Mouse (Mus musculus): ENCODE results near the gene Ccr3. TPM values are rescaled to one million over a fixed set of nuclear protein-coding genes. Genes with fewer than 3 reads are reported as not detected.

Gene Ccr3
- total and polyA plus RNA-seq, 2 experiments from 2014 or later, result not detected

DNA sequence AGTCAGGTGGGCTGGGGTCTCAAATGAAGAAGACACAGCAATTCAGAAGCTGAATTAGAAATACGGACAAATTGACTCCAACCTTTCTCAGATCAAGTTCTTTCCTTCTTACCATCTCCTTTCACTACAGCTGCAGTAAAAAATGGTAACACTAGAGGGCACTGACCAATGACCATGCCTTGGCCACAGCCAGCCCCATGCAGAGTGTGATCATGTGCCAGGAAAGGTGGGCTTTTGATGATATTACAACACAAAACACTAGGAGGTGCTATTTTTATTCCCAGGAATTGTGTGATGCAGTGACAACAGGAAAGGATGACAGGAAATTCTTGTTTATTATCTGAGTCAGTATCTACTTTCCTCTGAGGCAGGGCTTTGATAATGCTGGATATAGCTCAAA is 11.6 kb downstream of the Ccr3 start:
- no peaks in the 10 kb centered on the region for H3K9me3 ChIP-seq (ENCODE audit: low read length)
- no peak overlapping the region for H3K4me3 ChIP-seq (ENCODE audit: low read depth, low read length)
- DNase-seq (ENCODE audit: low spot score) (no peak), ATAC-seq (ENCODE audit: low FRiP score) (no peak)
- no peak overlapping the region for H3K27ac ChIP-seq (ENCODE audit: low read depth, low read length)
- H3K4me1 ChIP-seq (ENCODE audit: insufficient read depth, low read length), result no peaks in the 10 kb centered on the region
- no peak overlapping the region for H3K4me2 ChIP-seq (ENCODE audit: low read depth, low read length, poor library complexity, severe bottlenecking)
- peak; percentile 32 for TF ChIP-seq CTCF (IDR thresholded peaks at IDR 0.05)
- H3K36me3 ChIP-seq (ENCODE audit: insufficient read depth, low read length), result no peaks in the 10 kb centered on the region
- 66% methylated on average over 1 of the region's 1 CpGs for WGBS
- H3K27me3 ChIP-seq (ENCODE audit: insufficient read depth, low read length), result no peaks in the 10 kb centered on the region
- no peak overlapping the region for H3K9ac ChIP-seq (replicated peaks; ENCODE audit: low read length, poor library complexity, severe bottlenecking)

DNA sequence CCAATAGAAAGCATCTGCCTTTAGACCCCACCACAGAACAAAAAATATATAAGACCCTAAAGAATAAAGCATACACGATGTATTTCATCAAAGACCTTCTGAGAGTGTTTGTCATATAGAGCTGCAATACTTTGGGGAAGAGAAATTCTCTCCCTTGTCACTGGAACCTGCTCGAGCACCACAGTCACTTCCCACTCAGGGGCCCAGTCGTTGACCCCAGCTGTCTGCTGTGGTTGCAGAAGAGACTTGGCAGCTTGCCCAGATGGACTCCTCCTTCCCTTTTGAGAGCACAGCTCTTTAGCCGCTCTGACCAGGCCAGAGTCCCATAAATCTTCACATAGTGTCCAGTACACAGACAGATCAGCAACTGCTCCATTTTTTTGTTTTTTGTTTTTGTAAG is 15.9 kb downstream of the Ccr3 start:
- TF ChIP-seq CTCF (IDR thresholded peaks at IDR 0.05), result no peak
- no peak overlapping the region for H3K9ac ChIP-seq (replicated peaks; ENCODE audit: low read length, poor library complexity, severe bottlenecking)
- ATAC-seq (ENCODE audit: low FRiP score), result no peak; the same call in 1 of the 2 replicates
- H3K4me2 ChIP-seq (ENCODE audit: low read depth, low read length, poor library complexity, severe bottlenecking), result no peak overlapping the region
- H3K9me3 ChIP-seq (ENCODE audit: low read length), result no peaks in the 10 kb centered on the region
- no peak overlapping the region for H3K27ac ChIP-seq (ENCODE audit: low read depth, low read length)
- WGBS, result 40% methylated on average over 4 of the region's 4 CpGs
- no peaks in the 10 kb centered on the region for H3K36me3 ChIP-seq (ENCODE audit: insufficient read depth, low read length)
- DNase-seq (ENCODE audit: low spot score), result peak; percentile 64
- no peaks in the 10 kb centered on the region for H3K4me1 ChIP-seq (ENCODE audit: insufficient read depth, low read length)
- no peaks in the 10 kb centered on the region for H3K27me3 ChIP-seq (ENCODE audit: insufficient read depth, low read length)
- H3K4me3 ChIP-seq (ENCODE audit: low read depth, low read length), result no peak overlapping the region

DNA sequence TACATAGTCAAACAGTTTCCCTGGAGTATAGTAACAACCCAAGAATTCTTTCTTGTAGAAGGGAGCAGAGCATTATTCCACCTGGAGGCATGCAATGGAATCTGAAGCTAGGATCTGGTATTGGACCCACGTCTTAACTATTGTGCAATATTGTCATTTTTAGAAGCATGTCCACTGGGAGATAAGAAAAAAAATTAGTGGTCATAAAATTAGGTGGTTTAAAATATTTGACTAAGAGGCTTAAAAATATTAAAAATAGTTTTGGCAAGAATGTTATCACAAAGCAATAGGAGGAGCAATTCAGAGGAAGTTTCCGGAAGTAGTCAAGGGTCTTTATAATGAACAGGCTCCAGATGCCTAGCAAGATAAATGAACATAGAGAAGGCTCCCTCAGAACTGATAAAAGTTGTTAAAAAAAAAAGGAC is 16.4 kb downstream of the Ccr3 start:
- TF ChIP-seq CTCF (IDR thresholded peaks at IDR 0.05), result no peak
- H3K27me3 ChIP-seq (ENCODE audit: insufficient read depth, low read length), result no peaks in the 10 kb centered on the region
- no peak overlapping the region for H3K4me2 ChIP-seq (ENCODE audit: low read depth, low read length, poor library complexity, severe bottlenecking)
- H3K9ac ChIP-seq (replicated peaks; ENCODE audit: low read length, poor library complexity, severe bottlenecking), result no peak overlapping the region
- WGBS, result 64% methylated on average over 2 of the region's 2 CpGs
- H3K36me3 ChIP-seq (ENCODE audit: insufficient read depth, low read length), result no peaks in the 10 kb centered on the region
- no peaks in the 10 kb centered on the region for H3K4me1 ChIP-seq (ENCODE audit: insufficient read depth, low read length)
- ATAC-seq (ENCODE audit: low FRiP score) (no peak), DNase-seq (ENCODE audit: low spot score) (no peak)
- no peak overlapping the region for H3K4me3 ChIP-seq (ENCODE audit: low read depth, low read length)
- H3K27ac ChIP-seq (ENCODE audit: low read depth, low read length), result no peak overlapping the region
- no peaks in the 10 kb centered on the region for H3K9me3 ChIP-seq (ENCODE audit: low read length)

DNA sequence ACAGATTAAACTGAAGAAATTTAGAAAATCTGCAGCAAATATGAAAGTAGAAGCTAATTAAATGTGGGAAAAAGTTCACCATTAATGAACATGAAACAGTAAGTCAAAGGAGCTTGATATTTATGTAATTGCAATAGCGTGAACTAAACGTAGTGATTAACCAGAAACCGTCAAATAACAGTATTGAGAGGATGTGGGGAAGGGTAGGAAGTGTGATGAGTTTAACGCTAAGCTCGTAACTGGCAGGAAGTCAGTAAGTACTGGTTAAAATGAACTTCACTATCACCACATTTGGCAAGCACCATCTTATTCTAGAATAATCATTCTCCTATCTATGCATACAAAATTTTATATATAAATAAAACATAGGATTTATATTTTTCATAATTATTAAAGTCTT is 17.2 kb downstream of the Ccr3 start:
- no peak for TF ChIP-seq CTCF (IDR thresholded peaks at IDR 0.05)
- no peaks in the 10 kb centered on the region for H3K36me3 ChIP-seq (ENCODE audit: insufficient read depth, low read length)
- H3K9ac ChIP-seq (replicated peaks; ENCODE audit: low read length, poor library complexity, severe bottlenecking), result no peak overlapping the region
- H3K9me3 ChIP-seq (ENCODE audit: low read length), result no peaks in the 10 kb centered on the region
- no peak overlapping the region for H3K4me2 ChIP-seq (ENCODE audit: low read depth, low read length, poor library complexity, severe bottlenecking)
- no peak for ATAC-seq (ENCODE audit: low FRiP score)
- WGBS, result 89% methylated on average over 5 of the region's 5 CpGs
- DNase-seq (ENCODE audit: low spot score), result no peak
- no peaks in the 10 kb centered on the region for H3K27me3 ChIP-seq (ENCODE audit: insufficient read depth, low read length)
- no peak overlapping the region for H3K27ac ChIP-seq (ENCODE audit: low read depth, low read length)
- H3K4me1 ChIP-seq (ENCODE audit: insufficient read depth, low read length), result no peaks in the 10 kb centered on the region
- H3K4me3 ChIP-seq (ENCODE audit: low read depth, low read length), result no peak overlapping the region

DNA sequence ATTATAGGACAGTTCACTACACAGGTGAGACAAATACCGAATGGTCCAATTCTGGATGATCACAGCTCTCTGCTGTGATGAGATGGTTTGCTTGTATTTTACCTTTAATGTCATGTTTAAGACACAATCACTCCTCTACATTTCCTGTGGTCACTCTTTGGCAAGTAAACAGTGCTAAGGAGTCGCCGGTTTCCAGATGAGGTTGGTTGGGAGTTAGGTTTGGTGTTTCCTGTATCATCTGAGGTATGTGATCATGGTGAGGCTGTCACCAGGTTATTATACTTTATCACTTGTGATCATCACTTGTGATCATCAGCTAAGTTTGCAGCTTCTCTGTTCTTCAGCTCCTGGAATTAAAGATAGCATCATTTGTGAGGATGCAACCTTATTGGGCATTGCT is 19.2 kb downstream of the Ccr3 start:
- TF ChIP-seq CTCF (IDR thresholded peaks at IDR 0.05), result no peak
- 88% methylated on average over 3 of the region's 3 CpGs for WGBS
- H3K4me2 ChIP-seq (ENCODE audit: low read depth, low read length, poor library complexity, severe bottlenecking), result no peak overlapping the region
- no peak overlapping the region for H3K27ac ChIP-seq (ENCODE audit: low read depth, low read length)
- ATAC-seq (ENCODE audit: low FRiP score), result no peak
- no peaks in the 10 kb centered on the region for H3K27me3 ChIP-seq (ENCODE audit: insufficient read depth, low read length)
- H3K4me3 ChIP-seq (ENCODE audit: low read depth, low read length), result no peak overlapping the region
- H3K9ac ChIP-seq (replicated peaks; ENCODE audit: low read length, poor library complexity, severe bottlenecking), result no peak overlapping the region
- DNase-seq (ENCODE audit: low spot score), result no peak
- H3K9me3 ChIP-seq (ENCODE audit: low read length), result no peaks in the 10 kb centered on the region
- H3K36me3 ChIP-seq (ENCODE audit: insufficient read depth, low read length), result no peaks in the 10 kb centered on the region
- no peaks in the 10 kb centered on the region for H3K4me1 ChIP-seq (ENCODE audit: insufficient read depth, low read length)

DNA sequence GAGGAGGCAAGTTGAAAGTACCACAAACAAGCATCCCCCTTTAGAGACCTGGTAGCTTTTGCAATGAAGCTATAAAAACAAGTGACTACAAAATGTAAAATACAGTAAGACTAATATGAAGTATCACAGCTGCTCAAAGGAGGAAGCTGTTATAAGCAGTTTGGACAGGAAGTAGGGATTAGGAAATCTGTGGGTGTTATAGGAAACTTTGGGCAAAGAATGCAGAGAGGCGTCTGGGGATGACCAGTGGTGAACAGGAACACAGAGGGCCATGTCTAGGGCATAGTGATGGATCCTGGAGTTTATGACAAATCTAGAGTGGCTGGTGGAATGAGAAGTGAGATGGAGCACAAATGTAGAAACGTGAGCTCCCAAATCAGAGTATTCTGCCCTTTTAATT is 31.8 kb downstream of the Ccr3 start:
- Histone ChIP-seq H3K4me3 (ENCODE audit: low read depth, low read length) (no peak overlapping the region), H3K4me1 (ENCODE audit: insufficient read depth, low read length) (no peaks in the 10 kb centered on the region), H3K4me2 (ENCODE audit: low read depth, low read length, poor library complexity, severe bottlenecking) (no peak overlapping the region), H3K9me3 (ENCODE audit: low read length) (no peaks in the 10 kb centered on the region), H3K9ac (replicated peaks; ENCODE audit: low read length, poor library complexity, severe bottlenecking) (no peak overlapping the region), H3K27ac (ENCODE audit: low read depth, low read length) (no peak overlapping the region), H3K36me3 (ENCODE audit: insufficient read depth, low read length) (no peaks in the 10 kb centered on the region), H3K27me3 (ENCODE audit: insufficient read depth, low read length) (no peaks in the 10 kb centered on the region)
- ATAC-seq (ENCODE audit: low FRiP score), result no peak
- DNase-seq (ENCODE audit: low spot score), result no peak
- TF ChIP-seq CTCF (IDR thresholded peaks at IDR 0.05), result no peak
- WGBS, result 69% methylated on average over 2 of the region's 2 CpGs
